9 mouse cellular contexts compared by ENCODE assay signal in genomic region chr8:61391058-61391434, GRCm38 (mm10).
A peak's percentile ranks its signal among the peaks of the same experiment; 100 is the strongest.
DNase-seq lines count a peak whose midpoint lies in the region; ATAC-seq and TF ChIP-seq lines count a peak whose summit lies in the region.
"Had no signal": no experiment of that assay in that cellular context is flagged by ENCODE, and none has a peak within 500 bp of the region (broad histone marks: within the 10 kb centered on the region; RNA-seq: fewer than 3 reads in every experiment).

No protein-coding gene starts in this region.

- no peak overlapping the region for H3K4me3 ChIP-seq in thymus, adult 2 months (ENCODE audit: control insufficient read depth, insufficient read depth, low read length)
- no peak overlapping the region for H3K4me3 ChIP-seq in intestine, embryonic 15.5 days (replicated peaks)
- H3K4me3 ChIP-seq in stomach, embryonic 15.5 days (replicated peaks): no peak overlapping the region
- no peak overlapping the region for H3K4me3 ChIP-seq in left cerebral cortex, adult 2 months
- H3K4me3 ChIP-seq: neural tube, embryonic 12.5 days had no signal

- H3K4me2 ChIP-seq in intestine, embryonic 15.5 days (replicated peaks): no peak overlapping the region
- no peak overlapping the region for H3K4me2 ChIP-seq in stomach, embryonic 15.5 days
- H3K4me2 ChIP-seq: neural tube, embryonic 12.5 days had no signal

- WGBS in thymus, adult 2 months: 92% methylated on average over 13 of the region's 13 CpGs
- WGBS in intestine, embryonic 15.5 days: 74% methylated on average over 13 of the region's 13 CpGs
- 63% methylated on average over 13 of the region's 13 CpGs for WGBS in stomach, embryonic 15.5 days

- no peak for TF ChIP-seq POLR2A in thymus, adult 2 months (IDR thresholded peaks at IDR 0.05; ENCODE audit: control insufficient read depth, extremely low read depth, insufficient read depth, low read length, poor library complexity)

- DNase-seq in cerebellum, postnatal 10 days: peak; percentile 19 to 50
- no peak for DNase-seq in cerebellum, adult 11 months
- peak; percentile 26 for DNase-seq in thymus, postnatal 0 days (ENCODE audit: low spot score)
- no peak for DNase-seq in thymus, adult 2 months
- DNase-seq in left cerebral cortex, adult 2 months (ENCODE audit: extremely low spot score in 1 of 2, low spot score in 2 of 2): no peak
- no peak for DNase-seq in spleen, postnatal 14 days (ENCODE audit: low spot score in 2 of 2)

- H3K9ac ChIP-seq in intestine, embryonic 15.5 days: no peak overlapping the region
- no peak overlapping the region for H3K9ac ChIP-seq in stomach, embryonic 15.5 days
- H3K9ac ChIP-seq: neural tube, embryonic 12.5 days had no signal

- H3K4me1 ChIP-seq in thymus, adult 2 months (replicated peaks; ENCODE audit: control insufficient read depth, insufficient read depth, low read length): 0 out of 2 replicates have a peak, but pooled peaks cover 4% of the 10 kb centered on the region
- peaks cover 9% of the 10 kb centered on the region for H3K4me1 ChIP-seq in intestine, embryonic 15.5 days (replicated peaks)
- H3K4me1 ChIP-seq in stomach, embryonic 15.5 days: peaks cover 14% of the 10 kb centered on the region

- no peak for TF ChIP-seq CTCF in thymus, adult 2 months (IDR thresholded peaks at IDR 0.05; ENCODE audit: borderline replicate concordance, control insufficient read depth, extremely low read depth, insufficient read depth, low read length, poor library complexity)
- no peak for TF ChIP-seq CTCF in left cerebral cortex, adult 2 months (IDR thresholded peaks at IDR 0.05)

- no peaks in the 10 kb centered on the region for H3K9me3 ChIP-seq in intestine, embryonic 15.5 days
- no peaks in the 10 kb centered on the region for H3K9me3 ChIP-seq in stomach, embryonic 15.5 days
- H3K9me3 ChIP-seq: neural tube, embryonic 12.5 days had no signal

- peak; percentile 49 for ATAC-seq in intestine, embryonic 15.5 days
- ATAC-seq in stomach, embryonic 15.5 days (ENCODE audit: insufficient read depth, low FRiP score, low read depth): no peak; the same call in 1 of the 2 replicates

- intact Hi-C loops in left cerebral cortex, adult 2 months (cut with DNase I): no loop called here

- no peaks in the 10 kb centered on the region for H3K36me3 ChIP-seq in thymus, adult 2 months (ENCODE audit: control insufficient read depth, insufficient read depth, low read length)
- H3K36me3 ChIP-seq in intestine, embryonic 15.5 days: no peaks in the 10 kb centered on the region
- no peaks in the 10 kb centered on the region for H3K36me3 ChIP-seq in stomach, embryonic 15.5 days

- no peaks in the 10 kb centered on the region for H3K27me3 ChIP-seq in thymus, adult 2 months (ENCODE audit: control insufficient read depth, insufficient read depth, low read length)
- H3K27me3 ChIP-seq in intestine, embryonic 15.5 days (replicated peaks): no peaks in the 10 kb centered on the region
- no peaks in the 10 kb centered on the region for H3K27me3 ChIP-seq in stomach, embryonic 15.5 days (replicated peaks)
- H3K27me3 ChIP-seq: neural tube, embryonic 12.5 days had no signal

- no peak overlapping the region for H3K27ac ChIP-seq in thymus, adult 2 months (ENCODE audit: control insufficient read depth, insufficient read depth, low read length)
- no peak overlapping the region for H3K27ac ChIP-seq in intestine, embryonic 15.5 days
- peak overlapping the region; percentile 65 for H3K27ac ChIP-seq in stomach, embryonic 15.5 days
- H3K27ac ChIP-seq in left cerebral cortex, adult 2 months: no peak overlapping the region
- H3K27ac ChIP-seq: neural tube, embryonic 12.5 days had no signal

Comparison
In these comparisons a context has a peak if more than half of its experiments do, and no peak if none do; other contexts are left out.
1. DNase-seq: peak in cerebellum, postnatal 10 days (2 of 2) and thymus, postnatal 0 days (single experiment); none in cerebellum, adult 11 months (single experiment), thymus, adult 2 months (single experiment), left cerebral cortex, adult 2 months (0 of 2) and spleen, postnatal 14 days (0 of 2).